Mouse (Mus musculus) frontal cortex, postnatal 14 days (tissue): ENCODE data around the gene Prss33.
"Not testable (repeated sequence)": the region's sequence is repeated elsewhere in the genome, so short reads cannot be mapped to it uniquely, and the experiment has no call there.

Source experiments
- DNase-seq, 2 experiments: peaks; one replicate each; pipeline ENCODE4 v3.0.0; 2022; ENCODE audit warnings: low spot score in 2 of 2

Gene Prss33

GRCm38 (mm10) chr17:23836006-23836575 is at the start of gene Prss33:
Gene Prss33, minus strand, starts transcription at chr17:23836056.
- DNase-seq, result no peak

- DNase-seq, result not testable (repeated sequence)
These were observed 44.7 kb upstream of the Prss33 start, which contains the start of the genes Dcpp1 and Dcpp2 for GRCm38 (mm10) chr17:23880576-23880975. Gene Dcpp1, plus strand, starts transcription at chr17:23880876. Gene Dcpp2, plus strand, starts transcription at chr17:23880880.

GRCm38 (mm10) chr17:23877166-23877565 is 41.3 kb upstream of the Prss33 start:
- no peak for DNase-seq

- DNase-seq, result peak in 1 of 2 experiments; percentile 21
These were observed 40.9 kb upstream of the Prss33 start for GRCm38 (mm10) chr17:23876741-23877140.

GRCm38 (mm10) chr17:23873884-23874856 is 38.3 kb upstream of the Prss33 start:
- DNase-seq, result peak in 1 of 2 experiments; percentile 27

GRCm38 (mm10) chr17:23868513-23868912 is 32.7 kb upstream of the Prss33 start:
- no peak for DNase-seq

- no peak for DNase-seq
These were observed 31.9 kb upstream of the Prss33 start, which contains the start of gene Prss21 for GRCm38 (mm10) chr17:23867756-23868155. Gene Prss21, plus strand, starts transcription at chr17:23868056.

- no peak for DNase-seq
These were observed 27.1 kb upstream of the Prss33 start for GRCm38 (mm10) chr17:23862926-23863325.

- DNase-seq, result no peak
These were observed 22.1 kb upstream of the Prss33 start for GRCm38 (mm10) chr17:23857913-23858312.

- no peak for DNase-seq
These were observed 21.3 kb upstream of the Prss33 start for GRCm38 (mm10) chr17:23857193-23857592.

GRCm38 (mm10) chr17:23854229-23854765 is 18.4 kb upstream of the Prss33 start:
- DNase-seq, result no peak

GRCm38 (mm10) chr17:23853292-23853691 is 17.4 kb upstream of the Prss33 start:
- no peak for DNase-seq

- peak in 1 of 2 experiments; percentile 48 for DNase-seq
These were observed 15.2 kb upstream of the Prss33 start for GRCm38 (mm10) chr17:23850853-23851749.

GRCm38 (mm10) chr17:23850028-23850427 is 14.2 kb upstream of the Prss33 start:
- DNase-seq, result no peak

GRCm38 (mm10) chr17:23843812-23844273 is 8.0 kb upstream of the Prss33 start, which contains the start of the genes Prss32 and Prss41:
Gene Prss32, plus strand, starts transcription at chr17:23843855.
Gene Prss41, minus strand, starts transcription at chr17:23844172.
- no peak for DNase-seq

GRCm38 (mm10) chr17:23843141-23843811 is 7.4 kb upstream of the Prss33 start:
- DNase-seq, result no peak

- peak in 1 of 2 experiments; percentile 61 for DNase-seq
These were observed 5.3 kb upstream of the Prss33 start for GRCm38 (mm10) chr17:23841145-23841544.

GRCm38 (mm10) chr17:23831201-23831600 is 4.7 kb downstream of the Prss33 start:
- DNase-seq, result no peak

- peak; percentile 66 to 81 for DNase-seq
These were observed 6.7 kb downstream of the Prss33 start, which contains the start of gene Elob for GRCm38 (mm10) chr17:23829064-23829619. Gene Elob, minus strand, starts transcription at chr17:23829136.
